Mouse (Mus musculus) layer of hippocampus, adult 8-10 months (tissue): ENCODE measurements around the gene Sbf2. TPM values are rescaled to one million over a fixed set of nuclear protein-coding genes. Genes with fewer than 3 reads are reported as not detected.
"Not testable (repeated sequence)": the region's sequence is repeated elsewhere in the genome, so short reads cannot be mapped to it uniquely, and the experiment has no call there.

Source experiments
- DNase-seq, 2 experiments: peaks; one replicate each; pipeline ENCODE4 v3.0.0; 2022; ENCODE audit warnings: low spot score in 2 of 2
- total RNA-seq, 4 experiments: library from RNA; stranded (reverse); gene quantifications; 2 replicates each; pipeline ENCODE4 v1.2.4; 2022

Gene Sbf2
- total RNA-seq, 4 experiments from 2014 or later, result 60.8 to 88.6 (median 72.1) TPM

DNA sequence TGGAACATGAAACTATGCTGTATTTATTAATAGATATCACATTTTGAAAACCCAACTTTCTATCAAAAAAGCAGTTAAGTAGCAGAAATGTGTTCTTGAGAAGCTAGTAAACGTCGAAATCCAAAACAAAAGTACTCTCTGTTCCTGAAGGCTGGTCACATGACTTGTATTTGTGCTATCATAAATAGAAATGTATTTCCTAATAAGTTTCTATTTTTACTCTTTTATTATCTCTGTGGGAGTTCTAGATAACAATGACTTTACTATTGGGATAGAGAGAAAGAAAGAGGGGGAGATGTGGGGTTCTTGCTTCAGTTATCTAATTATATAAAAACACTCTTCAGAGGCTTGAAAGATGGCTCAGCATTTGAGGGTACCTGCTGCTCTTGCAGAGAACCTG lies 29.5 kb downstream of the Sbf2 start:
- no peak for DNase-seq

DNA sequence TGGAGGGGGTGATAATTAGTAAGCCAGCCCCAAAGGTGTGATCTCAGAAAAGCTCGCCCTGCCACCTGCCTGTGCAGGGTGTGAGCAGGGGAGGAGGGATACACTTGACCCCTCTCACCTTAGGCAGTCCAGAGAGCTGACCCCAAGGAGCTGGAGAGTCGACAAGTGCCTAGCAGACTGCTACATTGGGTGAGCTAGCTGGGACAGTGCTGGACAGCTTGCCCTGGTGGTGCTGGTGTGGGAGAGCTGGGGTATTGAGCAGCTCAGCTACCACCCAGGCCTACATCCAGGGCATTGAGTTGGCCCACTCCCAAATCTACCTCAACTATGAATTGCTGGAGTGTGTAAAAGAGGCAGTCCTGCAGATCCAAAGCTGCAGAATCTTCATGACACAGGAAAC lies 30.6 kb downstream of the Sbf2 start:
- DNase-seq, result no peak

DNA sequence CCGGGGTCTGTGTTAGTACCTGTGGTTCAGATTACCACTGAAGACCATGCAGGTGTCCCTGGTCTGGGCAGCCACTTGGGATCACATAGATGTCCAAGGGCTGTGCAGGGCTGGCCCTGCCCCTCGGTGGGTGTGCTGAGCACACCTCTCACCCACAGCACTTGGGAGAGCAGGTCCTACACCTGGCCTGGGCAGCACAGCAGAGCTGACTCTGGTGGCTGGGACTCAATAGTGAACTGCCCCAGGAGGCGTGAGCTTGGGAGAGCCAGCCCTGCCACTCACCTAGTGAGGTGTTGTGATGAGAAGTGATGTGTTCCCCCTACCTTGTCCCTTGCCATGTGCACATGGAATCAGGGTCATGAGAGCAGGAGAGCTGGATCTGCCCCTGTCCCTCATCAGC lies 31.0 kb downstream of the Sbf2 start:
- no peak for DNase-seq

DNA sequence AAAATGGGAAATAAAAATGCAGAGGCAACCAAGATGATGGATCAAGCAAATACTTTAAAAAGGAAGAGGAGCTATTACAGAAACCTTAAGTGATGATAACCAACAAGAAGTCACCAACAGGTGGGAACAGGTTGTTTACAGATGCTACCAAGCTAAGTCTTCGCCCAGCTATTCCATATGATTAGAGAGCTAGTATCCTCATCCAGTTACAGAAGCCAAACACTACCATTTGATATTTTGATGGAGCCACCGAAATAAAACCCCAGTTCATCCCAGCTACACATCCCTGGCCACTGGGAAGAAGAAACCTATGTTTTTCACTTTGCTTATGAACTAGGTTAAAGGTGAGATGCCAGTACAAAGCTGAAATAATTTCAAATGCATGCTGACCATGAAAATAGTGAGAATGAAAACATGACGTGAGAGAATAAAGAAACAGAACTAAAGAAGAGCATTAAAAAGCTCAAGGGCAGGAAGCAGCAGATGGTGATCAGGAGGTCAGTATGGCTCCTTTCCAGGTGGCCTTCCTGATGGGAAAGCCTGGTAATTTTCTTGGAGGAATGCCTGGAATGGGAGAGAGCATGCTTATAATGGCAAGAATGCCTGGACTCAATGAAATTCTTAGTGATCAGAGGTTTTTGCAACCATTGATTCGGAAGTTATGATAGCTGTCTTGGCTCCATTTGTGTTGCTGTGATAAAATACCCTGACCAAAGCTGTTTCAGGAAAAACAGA lies 48.7 kb downstream of the Sbf2 start:
- DNase-seq, result no peak

DNA sequence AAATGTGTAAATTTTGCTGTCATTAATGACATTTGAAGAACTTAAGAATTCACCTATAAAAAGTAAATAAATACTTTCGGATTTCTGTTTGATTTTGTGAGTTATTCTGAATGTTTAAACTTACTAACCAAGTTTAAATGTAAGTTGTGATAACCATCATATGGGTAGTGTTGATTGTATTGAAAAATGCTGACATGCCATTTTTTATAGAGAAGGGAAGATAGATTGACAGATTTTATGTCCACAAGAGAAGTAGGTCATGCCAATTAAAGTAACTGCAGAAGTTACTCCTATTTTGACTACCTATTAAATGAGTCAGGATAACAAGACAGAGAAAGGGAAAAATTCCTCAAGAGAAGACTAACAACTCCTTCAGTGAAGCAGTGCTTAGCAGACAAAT lies 53.1 kb downstream of the Sbf2 start:
- DNase-seq, result no peak

DNA sequence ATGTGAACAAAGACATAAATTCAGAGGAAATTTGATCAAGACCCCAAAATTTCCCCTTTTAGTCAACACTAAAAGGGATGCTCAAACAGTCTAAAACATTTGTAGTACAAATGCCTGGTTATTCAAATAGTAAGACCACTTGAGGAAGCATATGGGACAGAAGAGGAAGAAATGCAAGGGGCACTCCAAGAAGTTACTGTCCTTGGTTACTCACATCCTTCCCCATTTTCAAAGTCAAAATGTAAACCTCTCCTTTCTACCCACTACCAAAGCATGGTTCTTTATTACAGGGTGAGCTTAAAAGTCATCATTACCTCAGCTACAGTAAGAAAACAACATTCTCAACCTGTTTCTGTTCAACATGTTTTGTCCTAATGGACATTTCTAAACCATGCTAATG lies 57.7 kb downstream of the Sbf2 start:
- DNase-seq, result no peak

DNA sequence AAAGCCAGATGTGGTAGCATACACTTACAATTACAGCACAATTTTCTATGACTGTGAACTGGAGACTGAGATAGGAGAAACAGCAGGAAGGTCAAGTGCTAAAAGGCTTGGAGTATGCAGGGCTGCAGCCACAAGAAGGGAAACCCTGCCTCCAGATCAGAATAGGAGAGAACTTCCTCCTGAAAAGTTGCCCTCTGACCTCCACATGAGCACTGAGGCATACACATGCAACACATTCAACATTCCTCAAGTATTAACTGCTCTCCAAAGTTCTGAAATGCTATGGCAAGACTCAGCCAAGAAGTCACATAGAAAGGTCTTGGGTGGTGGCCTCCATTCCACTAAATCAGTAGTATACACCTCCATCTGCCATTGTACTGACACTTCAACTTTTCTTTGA lies 58.5 kb downstream of the Sbf2 start:
- DNase-seq, result no peak

DNA sequence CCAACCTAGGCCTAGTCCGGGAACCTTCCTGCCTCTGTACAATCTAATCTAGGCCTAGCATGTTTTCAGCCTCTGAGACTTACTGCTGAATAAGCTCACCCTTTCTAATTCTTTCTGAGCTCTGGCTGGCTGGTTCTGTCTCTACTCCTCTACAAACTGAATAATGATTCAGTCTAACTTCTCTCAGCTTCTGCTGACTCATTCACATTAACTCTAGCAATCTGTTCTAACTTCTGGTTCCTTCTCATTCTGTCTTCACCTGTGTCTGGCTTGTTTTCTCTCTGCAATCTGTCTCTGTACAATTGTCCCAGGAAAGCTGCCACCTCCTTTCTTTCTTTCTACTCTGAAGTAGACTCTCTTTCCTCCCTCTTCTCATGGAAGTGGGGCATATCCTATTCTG lies 59.5 kb downstream of the Sbf2 start:
- DNase-seq, result peak in 1 of 2 experiments; percentile 15

DNA sequence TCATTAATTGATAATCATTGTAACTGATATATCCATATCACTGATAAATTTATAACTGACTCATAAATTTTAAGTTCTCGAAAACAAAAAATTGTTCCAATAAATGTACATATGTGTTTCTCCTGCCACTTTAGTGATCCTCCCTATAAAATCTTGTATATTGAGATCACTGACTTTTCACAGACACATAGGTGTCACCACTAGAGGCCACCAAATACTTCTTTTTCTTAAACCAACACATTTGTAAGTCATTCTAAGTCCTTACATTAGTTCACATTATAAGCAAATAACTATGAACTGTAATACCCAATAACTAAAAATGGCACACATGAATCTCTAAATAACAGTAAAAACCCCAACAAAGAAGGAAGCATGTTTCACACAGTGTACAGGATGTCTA lies 66.5 kb downstream of the Sbf2 start:
- DNase-seq, result no peak

DNA sequence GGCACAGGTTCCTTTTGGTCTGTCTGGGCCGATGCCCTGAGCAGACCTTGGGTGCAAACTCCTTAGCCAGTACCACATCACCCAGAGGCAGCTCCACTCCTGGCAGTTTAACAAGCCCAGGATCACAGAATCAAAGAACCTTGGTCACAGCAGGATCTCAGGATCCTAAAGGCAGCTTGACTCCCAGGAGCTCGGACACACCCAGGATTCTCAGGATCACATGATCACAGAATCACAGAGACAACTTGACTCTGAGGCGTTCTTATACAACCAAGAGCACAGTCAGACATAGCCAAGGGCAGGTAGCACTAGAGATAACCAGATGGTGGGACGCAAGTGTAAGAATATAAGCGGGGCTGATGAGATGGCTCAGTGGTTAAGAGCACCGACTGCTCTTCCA lies 71.4 kb downstream of the Sbf2 start:
- DNase-seq, result no peak

DNA sequence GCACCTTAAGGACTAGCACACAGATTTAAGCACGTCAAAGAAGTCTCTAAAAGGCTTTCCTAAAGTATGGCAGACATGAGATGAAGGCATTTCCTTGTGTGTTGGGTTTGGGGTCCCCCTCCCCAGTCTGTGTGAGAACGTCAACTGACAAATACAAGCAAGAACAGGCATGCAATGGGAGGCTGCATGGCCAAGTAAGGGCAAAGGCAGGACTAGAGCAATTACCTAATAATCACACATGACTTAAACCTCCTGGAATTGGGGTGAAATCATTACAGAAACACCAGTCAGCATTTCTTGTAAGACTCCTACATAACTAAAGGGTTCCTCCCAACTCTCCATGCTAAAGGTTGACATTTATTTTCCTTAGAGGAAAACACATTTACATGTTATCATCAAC lies 75.5 kb downstream of the Sbf2 start:
- DNase-seq, result no peak

DNA sequence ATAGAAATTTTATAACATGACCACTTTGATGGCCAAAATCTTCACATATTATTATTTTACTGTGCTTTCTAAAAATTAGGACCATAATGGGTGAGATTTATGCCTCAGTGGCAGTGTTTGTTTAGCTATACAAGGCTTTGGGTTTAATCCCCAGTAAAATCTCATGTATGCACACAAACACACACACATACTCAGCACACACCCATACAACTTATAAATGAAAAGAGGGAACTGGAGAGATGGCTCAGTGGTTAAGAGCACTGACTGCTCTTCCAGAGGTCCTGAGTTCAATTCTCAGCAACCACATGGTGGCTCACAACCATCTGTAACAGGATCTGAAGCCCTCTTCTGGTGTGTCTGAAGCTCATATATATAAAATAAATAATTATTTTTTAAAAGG lies 84.4 kb downstream of the Sbf2 start:
- DNase-seq, result not testable (repeated sequence)

DNA sequence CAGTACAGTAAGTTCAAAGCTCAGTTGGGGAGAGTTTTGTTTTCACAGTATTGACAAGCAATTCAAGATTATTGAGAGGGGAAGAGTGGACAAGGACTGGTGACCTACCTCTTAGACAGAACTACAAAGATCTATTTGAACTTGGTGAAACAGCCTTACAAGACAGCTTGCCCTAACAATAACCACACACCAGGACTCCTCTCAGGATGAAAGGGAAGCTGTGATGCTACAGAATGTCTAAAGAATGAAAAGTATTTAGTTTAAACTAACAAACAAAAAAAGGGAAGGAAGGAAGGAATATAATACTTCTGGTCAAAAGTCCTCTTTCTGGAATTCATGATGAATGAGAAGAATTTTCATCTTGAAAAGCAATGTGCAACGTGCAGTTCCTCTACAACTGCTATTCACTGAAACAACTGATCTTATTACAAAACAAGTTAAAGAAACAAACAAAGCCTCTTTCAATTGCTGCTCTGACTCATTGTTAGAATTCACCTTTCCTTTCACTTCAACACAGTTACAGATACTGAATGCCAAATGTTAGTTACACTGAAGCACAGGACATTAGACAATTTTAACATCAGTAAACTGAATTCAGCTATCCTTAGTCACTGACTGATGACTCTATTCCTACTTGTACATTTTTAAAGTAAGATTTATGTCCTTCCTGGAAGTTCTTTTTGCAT lies 89.5 kb downstream of the Sbf2 start:
- no peak for DNase-seq

DNA sequence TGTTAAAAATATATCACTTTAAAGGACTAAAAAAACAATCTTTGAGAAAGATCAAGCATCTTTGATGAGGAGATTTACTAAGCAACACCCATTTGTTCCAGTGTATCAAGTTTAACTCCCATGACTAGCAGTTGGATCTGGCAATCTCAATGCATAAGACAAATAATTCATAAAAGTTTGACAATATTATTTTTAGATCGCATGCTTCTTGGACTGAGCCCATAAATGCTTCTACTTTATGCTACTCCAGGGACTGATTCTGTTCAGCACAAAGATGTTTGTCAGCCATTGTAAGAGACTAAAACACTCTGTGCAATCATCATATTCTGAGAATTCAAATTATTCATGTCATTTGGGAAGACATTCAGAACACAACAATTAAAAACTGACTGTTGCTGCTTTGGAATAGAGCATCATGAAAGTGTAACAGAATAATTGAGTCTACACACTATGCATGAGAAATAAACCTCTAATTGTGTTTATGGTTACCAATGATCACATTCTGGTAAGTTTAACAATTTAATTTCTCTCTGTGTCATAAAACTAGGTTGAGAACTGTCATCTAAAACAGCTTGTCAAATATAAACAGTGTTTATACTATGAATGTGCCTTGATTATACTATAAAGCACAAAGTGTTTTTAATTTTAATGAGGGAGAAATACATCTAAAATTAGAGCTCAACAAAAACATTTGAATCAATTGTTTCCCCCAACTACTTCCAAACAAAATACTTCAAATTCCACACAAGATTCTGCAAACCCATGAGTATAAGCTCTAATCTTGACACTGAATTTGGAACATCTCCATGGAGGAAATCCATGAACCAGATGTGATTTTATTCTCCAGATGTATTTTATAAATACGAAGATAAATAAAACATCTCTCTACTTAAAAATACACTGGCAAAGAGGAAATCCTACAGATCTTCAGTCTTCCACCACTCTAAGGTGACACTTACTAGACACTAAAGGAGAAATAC lies 98.2 kb downstream of the Sbf2 start:
- DNase-seq, result no peak

DNA sequence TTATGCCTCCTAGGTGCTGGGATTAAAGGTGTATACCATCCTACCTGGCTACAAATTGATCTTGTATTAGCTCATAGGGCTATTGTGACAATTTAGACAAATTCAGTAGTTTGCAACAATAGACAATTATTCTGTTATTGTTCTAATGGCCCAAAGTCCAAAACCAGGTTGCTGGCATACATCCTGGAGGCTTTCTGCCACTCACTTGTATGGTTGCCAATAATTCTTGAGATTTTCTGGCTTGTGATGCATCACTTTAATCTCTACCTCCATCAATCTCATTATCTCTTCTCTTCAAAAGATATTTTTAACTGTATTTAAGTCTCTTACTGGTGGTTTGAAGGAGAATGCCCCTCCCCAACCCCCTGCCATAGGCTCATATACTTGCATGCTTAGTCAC lies 100.6 kb downstream of the Sbf2 start:
- no peak for DNase-seq

DNA sequence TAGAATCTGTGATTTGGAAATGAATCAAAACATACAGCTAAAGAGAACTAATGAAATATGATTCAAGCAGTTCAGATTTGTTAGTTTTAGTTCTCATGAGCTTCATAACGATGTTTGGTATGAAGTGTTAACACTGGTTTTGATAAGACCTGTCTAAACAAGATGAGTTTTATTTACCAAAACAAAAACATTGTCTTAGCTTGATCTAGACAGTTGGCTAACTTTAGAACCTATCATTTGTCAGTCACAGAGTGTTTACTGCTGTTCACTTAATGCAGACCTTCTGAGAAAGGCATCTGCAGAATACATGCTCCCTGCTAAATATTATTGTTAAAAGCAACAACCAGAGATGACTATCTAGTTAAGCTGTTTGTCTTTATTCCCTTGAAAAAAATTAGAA lies 116.1 kb downstream of the Sbf2 start:
- DNase-seq, result no peak

DNA sequence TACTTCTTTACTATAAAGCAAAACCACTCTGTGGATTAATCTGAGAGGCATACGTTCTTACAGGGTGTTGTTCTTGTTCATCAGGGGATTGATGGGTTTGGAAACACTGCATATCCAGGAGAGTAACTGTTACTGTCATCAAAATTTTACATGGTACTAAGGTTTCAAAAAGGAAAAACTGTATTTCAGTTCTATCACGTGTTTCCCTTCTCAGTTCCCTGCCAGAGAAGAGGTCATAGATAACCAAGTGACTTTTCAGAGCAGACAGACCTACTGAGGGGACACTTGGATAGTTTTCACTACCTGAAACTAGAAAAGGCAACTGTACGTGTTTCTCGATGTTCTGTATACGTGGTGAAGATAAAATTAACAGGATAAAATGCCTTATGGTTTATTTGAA lies 123.7 kb downstream of the Sbf2 start:
- DNase-seq, result no peak

DNA sequence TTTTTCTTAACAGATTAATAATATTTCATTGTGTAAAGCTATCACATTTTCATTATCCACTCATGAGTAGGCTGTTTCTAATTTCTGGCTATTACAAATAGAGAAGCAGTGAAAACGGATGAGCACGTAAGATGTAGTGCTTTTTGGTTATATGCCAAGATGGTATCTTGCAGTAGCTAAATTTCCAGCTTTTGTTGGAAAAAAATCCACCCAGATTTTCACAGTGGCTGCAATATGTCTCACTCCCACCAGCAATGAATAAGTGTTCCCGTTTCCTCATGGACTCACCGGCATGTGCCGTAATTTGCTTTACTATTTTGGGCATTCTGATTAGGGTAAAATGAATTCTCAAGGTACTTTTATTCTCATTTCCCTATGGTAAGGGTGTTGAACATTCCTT lies 129.7 kb downstream of the Sbf2 start:
- DNase-seq, result peak; percentile 14 to 23

DNA sequence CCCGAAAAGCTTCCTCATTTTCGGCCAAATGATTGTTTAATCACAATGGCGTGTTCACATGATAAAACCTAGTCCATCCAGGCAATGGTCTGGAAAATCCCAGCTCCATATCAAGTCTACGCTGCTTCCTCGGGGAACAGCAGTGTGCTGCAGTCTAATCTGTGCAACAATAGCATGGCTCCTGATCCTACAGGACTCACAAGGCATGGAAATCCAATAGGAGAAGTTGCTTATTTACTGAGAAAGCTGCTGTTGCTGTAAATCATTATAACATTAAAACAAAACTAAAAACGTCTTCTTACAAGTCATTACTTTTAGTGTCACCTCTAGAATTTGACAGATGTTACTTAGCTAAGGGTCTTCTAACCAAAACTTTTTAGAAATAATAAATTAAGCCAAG lies 143.7 kb downstream of the Sbf2 start:
- DNase-seq, result no peak

DNA sequence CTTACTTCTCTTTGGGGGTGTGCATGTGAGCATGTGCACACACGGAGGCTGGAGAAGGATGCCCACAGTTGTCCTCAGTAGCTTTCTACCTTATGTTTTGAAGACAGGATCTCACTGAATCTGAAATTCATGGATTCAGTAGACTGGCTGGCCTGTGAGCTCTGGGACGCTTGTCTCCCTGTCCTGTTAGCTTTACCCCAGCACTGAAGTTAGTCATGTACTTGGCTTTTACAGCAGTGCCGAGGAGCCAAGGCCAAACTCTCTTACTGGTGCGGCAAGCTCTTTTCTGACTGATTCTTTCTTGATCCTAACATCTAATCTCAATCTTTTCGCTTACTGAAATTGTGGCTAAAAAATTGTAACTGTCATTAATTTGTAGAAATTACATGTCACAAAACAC lies 151.3 kb downstream of the Sbf2 start:
- DNase-seq, result no peak

DNA sequence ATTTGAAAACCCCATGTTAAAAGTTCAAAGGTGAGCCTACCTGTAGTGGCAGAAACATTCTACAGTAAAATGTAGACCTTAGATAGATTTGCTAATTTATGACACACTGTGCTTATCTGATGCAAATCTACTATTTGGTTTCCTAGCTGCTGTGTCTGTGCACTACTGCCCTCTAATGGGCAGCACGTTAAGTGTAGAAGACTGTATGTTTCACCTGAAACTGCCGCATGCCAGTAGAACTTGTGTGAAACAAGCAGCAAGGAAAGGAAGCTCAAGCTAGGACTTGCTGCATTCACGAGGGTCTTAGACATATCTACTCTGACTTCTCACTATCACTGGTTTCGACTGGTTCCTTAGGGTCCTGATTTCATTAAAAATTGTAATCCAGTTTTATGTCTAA lies 182.4 kb downstream of the Sbf2 start:
- DNase-seq, result peak; percentile 10 to 43

DNA sequence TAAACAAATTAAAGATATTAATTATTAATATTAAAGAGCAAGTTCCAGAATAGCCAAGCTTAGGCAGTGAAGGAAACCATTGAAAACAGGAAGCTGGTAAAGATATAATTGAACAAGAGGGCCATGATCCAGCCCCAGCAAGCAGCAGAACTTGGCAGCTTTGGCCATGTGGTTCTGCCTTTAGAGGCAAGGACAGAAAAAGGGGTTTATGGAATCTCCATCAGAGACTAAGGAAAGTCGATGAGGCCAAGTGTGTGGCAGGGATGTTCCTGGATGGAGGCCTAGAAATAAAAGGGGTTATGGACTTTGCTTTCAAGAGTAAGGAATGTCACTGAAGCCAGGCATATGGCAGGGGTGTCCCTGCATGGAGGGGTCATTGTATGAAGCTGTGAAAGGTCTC lies 198.4 kb downstream of the Sbf2 start:
- DNase-seq, result no peak
